Mouse (Mus musculus) neural tube, embryonic 11.5 days (tissue): ENCODE measurements around the gene Mrpl45. TPM values are rescaled to one million over a fixed set of nuclear protein-coding genes. Genes with fewer than 3 reads are reported as not detected.
"Not testable (repeated sequence)": the region's sequence is repeated elsewhere in the genome, so short reads cannot be mapped to it uniquely, and the experiment has no call there.

Experiments used
- ATAC-seq: fragments of 200-750 bp; cut with Nextera tagmentation; 2 replicates; pipeline ENCODE4 v1.8.0; 2017; ENCODE audit warnings: moderate number of reproducible peaks, mild to moderate bottlenecking, moderate TSS enrichment, moderate library complexity; ENCODE audit not compliant: insufficient read depth, low FRiP score, low TSS enrichment
- DNase-seq: peaks from one replicate; pipeline ENCODE4 v3.0.0-alpha.2; 2015; ENCODE audit warnings: low spot score
- H3K27ac ChIP-seq: fragments of 300-500 bp; sonication (generic); 2 replicates; pipeline ENCODE4 v1.5.1; 2014; ENCODE audit warnings: low read depth, mild to moderate bottlenecking, low read length
- H3K27me3 ChIP-seq: fragments of 300-500 bp; sonication (generic); 2 replicates; pipeline ENCODE4 v1.6.1; 2014; ENCODE audit warnings: mild to moderate bottlenecking, low read length, mixed read lengths; ENCODE audit not compliant: control insufficient read depth, insufficient read depth
- H3K36me3 ChIP-seq: fragments of 300-500 bp; sonication (generic); 2 replicates; pipeline ENCODE4 v1.6.1; 2014; ENCODE audit warnings: mild to moderate bottlenecking, low read length, moderate library complexity, mixed read lengths; ENCODE audit not compliant: control insufficient read depth, insufficient read depth
- H3K4me1 ChIP-seq: fragments of 300-500 bp; sonication (generic); 2 replicates; pipeline ENCODE4 v1.6.1; 2014; ENCODE audit warnings: low read length, mixed read lengths; ENCODE audit not compliant: control insufficient read depth, insufficient read depth
- H3K4me2 ChIP-seq: fragments of 300-500 bp; sonication (generic); 2 replicates; pipeline ENCODE4 v1.6.1; 2014; ENCODE audit warnings: low read depth, mild to moderate bottlenecking, moderate library complexity
- H3K4me3 ChIP-seq: fragments of 300-500 bp; sonication (generic); 2 replicates; pipeline ENCODE4 v1.5.1; 2014; ENCODE audit warnings: low read depth, low read length
- H3K9ac ChIP-seq: fragments of 300-500 bp; sonication (generic); 2 replicates; pipeline ENCODE4 v1.6.1; 2014; ENCODE audit warnings: mild to moderate bottlenecking, low read length
- H3K9me3 ChIP-seq: fragments of 300-500 bp; sonication (generic); 2 replicates; pipeline ENCODE4 v1.6.1; 2016; ENCODE audit warnings: low read length; ENCODE audit not compliant: control insufficient read depth
- WGBS: fragments of 180-500 bp; shearing (Covaris S2); extraction: QIAGEN DNeasy Blood & Tissue Kit; methylation state at CpG from one replicate; pipeline ENCODE4 v1.1.7; 2014; 5-methylcytosine and 5-hydroxymethylcytosine counted together
- polyA plus RNA-seq: library from polyadenylated mRNA; unstranded; fragments of >200 nt; fragmentation: Nextera tagmentation; extraction: Ambion mirVana; gene quantifications from 2 replicates; pipeline ENCODE4 v1.2.1, GENCODE M21; 2014

The Mrpl45 gene
- polyA plus RNA-seq = 49.0 and 52.9 TPM in 2 replicates

GRCm38 (mm10) chr11:97315504-97316503 is at the start of gene Mrpl45:
TSS of gene Mrpl45 (plus strand) at chr11:97315716.
- ATAC-seq (peak; percentile 87), DNase-seq (peak; percentile 100)
- H3K4me2 ChIP-seq = peak within 1 kb of the TSS; percentile 52
- H3K4me3 ChIP-seq = peak within 1 kb of the TSS; percentile 53
- H3K36me3 ChIP-seq = no peaks in the 10 kb centered on the region
- H3K27ac ChIP-seq = 0 out of 2 replicates have a peak within 1 kb of the TSS, but pooled peaks have one; percentile 20
- under 1% methylated on average over 49 of the region's 50 CpGs for WGBS
- H3K27me3 ChIP-seq = no peaks in the 10 kb centered on the region
- H3K9ac ChIP-seq = peak within 1 kb of the TSS; percentile 61
- H3K9me3 ChIP-seq = no peaks in the 10 kb centered on the region
- H3K4me1 ChIP-seq = peaks cover 1% of the 10 kb centered on the region; the same call in 1 of the 2 replicates

GRCm38 (mm10) chr11:97266544-97266943 is 49.0 kb upstream of the Mrpl45 start:
- WGBS = 97% methylated on average over 1 of the region's 1 CpGs
- H3K36me3 ChIP-seq = not testable (repeated sequence)

GRCm38 (mm10) chr11:97270004-97270403 is 45.5 kb upstream of the Mrpl45 start:
- not testable (repeated sequence) for H3K36me3 ChIP-seq, H3K9me3 ChIP-seq, H3K27me3 ChIP-seq, DNase-seq, ATAC-seq, H3K27ac ChIP-seq, H3K4me2 ChIP-seq, H3K4me3 ChIP-seq, H3K9ac ChIP-seq, H3K4me1 ChIP-seq
- 73% methylated on average over 2 of the region's 2 CpGs for WGBS

More at GRCm38 (mm10) chr11:97266544-97266943, 49.0 kb upstream of the Mrpl45 start:
- not testable (repeated sequence) for ATAC-seq, H3K4me3 ChIP-seq, H3K27me3 ChIP-seq, DNase-seq, H3K27ac ChIP-seq, H3K4me2 ChIP-seq, H3K9ac ChIP-seq, H3K4me1 ChIP-seq, H3K9me3 ChIP-seq

GRCm38 (mm10) chr11:97272835-97273234 is 42.7 kb upstream of the Mrpl45 start:
- Histone ChIP-seq H3K9me3 (no peaks in the 10 kb centered on the region), H3K4me1 (no peaks in the 10 kb centered on the region), H3K9ac (no peak overlapping the region), H3K4me2 (no peak overlapping the region), H3K4me3 (no peak overlapping the region), H3K27me3 (no peaks in the 10 kb centered on the region), H3K27ac (no peak overlapping the region), H3K36me3 (no peaks in the 10 kb centered on the region)
- ATAC-seq (no peak), DNase-seq (no peak)
- WGBS = 95% methylated on average over 4 of the region's 4 CpGs

GRCm38 (mm10) chr11:97273613-97274012 is 41.9 kb upstream of the Mrpl45 start:
- Histone ChIP-seq H3K9ac (no peak overlapping the region), H3K4me3 (no peak overlapping the region), H3K36me3 (no peaks in the 10 kb centered on the region), H3K9me3 (no peaks in the 10 kb centered on the region), H3K27me3 (no peaks in the 10 kb centered on the region), H3K27ac (no peak overlapping the region), H3K4me1 (peaks cover 4% of the 10 kb centered on the region), H3K4me2 (no peak overlapping the region)
- 86% methylated on average over 5 of the region's 5 CpGs for WGBS
- DNase-seq (no peak), ATAC-seq (no peak)

- H3K9me3 ChIP-seq, DNase-seq, H3K4me3 ChIP-seq, H3K4me1 ChIP-seq, H3K9ac ChIP-seq, ATAC-seq, H3K4me2 ChIP-seq, H3K36me3 ChIP-seq, H3K27me3 ChIP-seq, H3K27ac ChIP-seq: not testable (repeated sequence)
- WGBS = 96% methylated on average over 6 of the region's 6 CpGs
These were observed 40.6 kb upstream of the Mrpl45 start for GRCm38 (mm10) chr11:97274947-97275346.

- WGBS = 93% methylated on average over 2 of the region's 2 CpGs
- Histone ChIP-seq H3K4me3 (no peak overlapping the region), H3K4me1 (peaks cover 8% of the 10 kb centered on the region), H3K9ac (no peak overlapping the region), H3K36me3 (no peaks in the 10 kb centered on the region), H3K27ac (no peak overlapping the region), H3K27me3 (no peaks in the 10 kb centered on the region), H3K4me2 (no peak overlapping the region), H3K9me3 (no peaks in the 10 kb centered on the region)
- ATAC-seq (no peak), DNase-seq (no peak)
These were observed 40.2 kb upstream of the Mrpl45 start for GRCm38 (mm10) chr11:97275349-97275748.

GRCm38 (mm10) chr11:97276019-97276418 is 39.5 kb upstream of the Mrpl45 start:
- no peak overlapping the region for H3K4me3 ChIP-seq
- H3K27me3 ChIP-seq = no peaks in the 10 kb centered on the region
- H3K4me1 ChIP-seq = peaks cover 8% of the 10 kb centered on the region
- no peak overlapping the region for H3K27ac ChIP-seq
- ATAC-seq (no peak), DNase-seq (no peak)
- 57% methylated on average over 1 of the region's 1 CpGs for WGBS
- no peak overlapping the region for H3K9ac ChIP-seq
- H3K9me3 ChIP-seq = no peaks in the 10 kb centered on the region
- no peak overlapping the region for H3K4me2 ChIP-seq
- no peaks in the 10 kb centered on the region for H3K36me3 ChIP-seq

- 92% methylated on average over 5 of the region's 5 CpGs for WGBS
These were observed 38.4 kb upstream of the Mrpl45 start for GRCm38 (mm10) chr11:97277166-97277565.

More at GRCm38 (mm10) chr11:97277166-97277565, 38.4 kb upstream of the Mrpl45 start:
- DNase-seq (no peak), ATAC-seq (no peak)
- Histone ChIP-seq H3K9me3 (no peaks in the 10 kb centered on the region), H3K27me3 (no peaks in the 10 kb centered on the region), H3K4me2 (no peak overlapping the region), H3K9ac (no peak overlapping the region), H3K36me3 (no peaks in the 10 kb centered on the region), H3K27ac (no peak overlapping the region), H3K4me1 (peaks cover 8% of the 10 kb centered on the region), H3K4me3 (no peak overlapping the region)
